Mouse (Mus musculus) liver (tissue): ENCODE results near the gene Rnf20.
A peak's percentile ranks its signal among the peaks of the same experiment; 100 is the strongest.

Experiments used
- DNase-seq: peaks from one replicate; pipeline ENCODE4 v3.0.0-alpha.2; 2020; ENCODE audit warnings: mixed read lengths

Gene Rnf20

GRCm38 (mm10) chr4:49661664-49662063 lies 29.9 kb downstream of the Rnf20 start:
- no peak for DNase-seq

GRCm38 (mm10) chr4:49662231-49662630 lies 30.4 kb downstream of the Rnf20 start:
- DNase-seq: no peak

- no peak for DNase-seq
Observed at GRCm38 (mm10) chr4:49664850-49665249, 33.0 kb downstream of the Rnf20 start.

- no peak for DNase-seq
Observed at GRCm38 (mm10) chr4:49676071-49676470, 44.3 kb downstream of the Rnf20 start.

GRCm38 (mm10) chr4:49676790-49677189 lies 45.0 kb downstream of the Rnf20 start:
- DNase-seq: no peak

GRCm38 (mm10) chr4:49680171-49680875 lies 48.5 kb downstream of the Rnf20 start:
- DNase-seq: no peak

GRCm38 (mm10) chr4:49681812-49682211 lies 50.0 kb downstream of the Rnf20 start, which contains the start of gene Ppp3r2:
Gene Ppp3r2 (minus strand): TSS chr4:49682024.
- no peak for DNase-seq

GRCm38 (mm10) chr4:49688594-49689288 lies 56.9 kb downstream of the Rnf20 start:
- DNase-seq: peak; percentile 16

- DNase-seq: no peak
Observed at GRCm38 (mm10) chr4:49691405-49692194, 59.8 kb downstream of the Rnf20 start.
